Mouse (Mus musculus): ENCODE data around the gene Abhd17b.

Abhd17b gene

GRCm38 (mm10) chr19:21733176-21733575, 80.2 kb downstream of the Abhd17b start:
- DNase-seq = no peak

GRCm38 (mm10) chr19:21734112-21734511, 81.1 kb downstream of the Abhd17b start:
- peak; percentile 70 for DNase-seq

All from cerebellum, adult 8-10 months (tissue).